Mouse (Mus musculus) C2C12 (cell line): ENCODE results near the gene Pafah1b1.

Experiments
- CEBPB ChIP-seq: IDR thresholded peaks from one replicate; pipeline ENCODE4 v1.6.1; 2011; ENCODE audit warnings: low read depth, mild to moderate bottlenecking, control low read depth, moderate library complexity
- CTCF ChIP-seq: IDR thresholded peaks from one replicate; pipeline ENCODE4 v1.5.1; 2011; ENCODE audit not compliant: control insufficient read depth, insufficient read depth, insufficient read length
- MAX ChIP-seq: IDR thresholded peaks from one replicate; pipeline ENCODE4 v1.6.1; 2011; ENCODE audit warnings: mild to moderate bottlenecking, control low read depth
- MYOG ChIP-seq: IDR thresholded peaks from one replicate; pipeline ENCODE4 v1.6.1; 2011; ENCODE audit not compliant: control insufficient read depth, insufficient read length; ENCODE audit errors: extremely low read depth

GRCm38 (mm10) chr11:74671013-74671412 is 53.5 kb downstream of the Pafah1b1 start:
- TF ChIP-seq CTCF (no peak), MYOG (no peak), CEBPB (no peak), MAX (no peak)
